Mouse (Mus musculus): ENCODE measurements around the gene Bckdhb. TPM values are rescaled to one million over a fixed set of nuclear protein-coding genes. Genes with fewer than 3 reads are reported as not detected.
"Not testable (repeated sequence)": the region's sequence is repeated elsewhere in the genome, so short reads cannot be mapped to it uniquely, and the experiment has no call there.

The Bckdhb gene
- polyA plus RNA-seq, 1 experiment from 2014 or later = 35.6 TPM

DNA sequence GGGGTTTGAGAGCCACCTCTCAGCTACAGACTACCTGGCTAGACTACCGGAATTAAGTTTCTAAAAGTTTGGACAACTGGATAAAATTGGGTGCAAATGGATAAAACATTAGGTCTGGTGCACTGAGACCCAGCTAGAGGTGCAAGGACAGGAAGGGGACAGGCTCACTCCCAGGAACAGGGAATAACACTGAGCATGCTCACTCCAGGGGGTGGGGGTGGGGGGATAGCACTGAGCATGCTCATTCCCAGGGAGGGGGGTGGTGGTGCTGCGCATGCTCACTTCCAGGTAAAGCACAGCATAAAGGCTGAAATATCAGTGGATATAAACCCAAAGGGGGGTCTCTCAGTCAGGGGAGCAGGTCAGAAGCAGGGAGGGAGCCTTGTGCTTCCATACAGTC lies 120.7 kb downstream of the Bckdhb start:
- ATAC-seq (no peak), DNase-seq (ENCODE audit: low spot score) (no peak)
- 92% methylated on average over 2 of the region's 2 CpGs for WGBS

GRCm38 (mm10) chr9:84046334-84046733 lies 121.4 kb downstream of the Bckdhb start:
- Histone ChIP-seq H3K9ac (ENCODE audit: low read length) (no peak overlapping the region), H3K9me3 (replicated peaks; ENCODE audit: control insufficient read depth, low read length) (no peaks in the 10 kb centered on the region), H3K4me3 (ENCODE audit: low read depth, low read length) (no peak overlapping the region), H3K36me3 (ENCODE audit: control insufficient read depth, insufficient read depth, low read length) (no peaks in the 10 kb centered on the region), H3K27ac (ENCODE audit: low read depth, low read length) (no peak overlapping the region), H3K4me2 (ENCODE audit: low read length) (no peak overlapping the region), H3K27me3 (replicated peaks; ENCODE audit: control insufficient read depth, insufficient read depth, low read length) (no peaks in the 10 kb centered on the region), H3K4me1 (ENCODE audit: control insufficient read depth, insufficient read depth, low read length) (peaks cover 3% of the 10 kb centered on the region; the same call in 1 of the 2 replicates)
- peak; percentile 77; the same call in 1 of the 2 replicates for ATAC-seq
- WGBS = 77% methylated on average over 12 of the region's 12 CpGs
- peak; percentile 44 for DNase-seq (ENCODE audit: low spot score)

More for the DNA sequence above, 120.7 kb downstream of the Bckdhb start:
- H3K36me3 ChIP-seq (ENCODE audit: control insufficient read depth, insufficient read depth, low read length) = no peaks in the 10 kb centered on the region
- H3K9me3 ChIP-seq (replicated peaks; ENCODE audit: control insufficient read depth, low read length) = no peaks in the 10 kb centered on the region
- no peaks in the 10 kb centered on the region for H3K27me3 ChIP-seq (replicated peaks; ENCODE audit: control insufficient read depth, insufficient read depth, low read length)
- H3K27ac ChIP-seq (ENCODE audit: low read depth, low read length) = no peak overlapping the region
- no peak overlapping the region for H3K9ac ChIP-seq (ENCODE audit: low read length)
- H3K4me2 ChIP-seq (ENCODE audit: low read length) = no peak overlapping the region
- no peak overlapping the region for H3K4me3 ChIP-seq (ENCODE audit: low read depth, low read length)
- peaks cover 3% of the 10 kb centered on the region; the same call in 1 of the 2 replicates for H3K4me1 ChIP-seq (ENCODE audit: control insufficient read depth, insufficient read depth, low read length)

DNA sequence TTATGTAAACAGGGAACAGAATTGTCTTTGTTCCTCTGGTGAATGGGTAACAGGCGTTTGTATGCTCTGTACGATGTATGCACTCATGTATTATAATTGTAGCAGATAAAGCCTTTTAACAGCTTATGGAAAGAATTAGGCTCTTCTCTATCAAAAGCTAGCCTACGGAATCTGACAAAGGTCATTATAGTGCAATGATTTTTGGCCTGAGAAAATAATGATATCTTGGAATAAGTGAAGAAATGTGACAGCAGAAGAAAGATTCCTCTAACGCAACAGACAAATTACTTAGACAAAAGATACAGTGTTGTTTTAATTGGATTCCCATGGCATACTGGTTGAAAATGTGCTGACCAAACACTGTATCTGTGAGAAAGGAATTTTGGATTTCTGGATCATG lies 122.0 kb downstream of the Bckdhb start:
- Histone ChIP-seq H3K27me3 (replicated peaks; ENCODE audit: control insufficient read depth, insufficient read depth, low read length) (no peaks in the 10 kb centered on the region), H3K9me3 (replicated peaks; ENCODE audit: control insufficient read depth, low read length) (no peaks in the 10 kb centered on the region), H3K4me3 (ENCODE audit: low read depth, low read length) (no peak overlapping the region), H3K36me3 (ENCODE audit: control insufficient read depth, insufficient read depth, low read length) (no peaks in the 10 kb centered on the region), H3K27ac (ENCODE audit: low read depth, low read length) (no peak overlapping the region), H3K4me1 (ENCODE audit: control insufficient read depth, insufficient read depth, low read length) (peaks cover 3% of the 10 kb centered on the region; the same call in 1 of the 2 replicates), H3K9ac (ENCODE audit: low read length) (no peak overlapping the region), H3K4me2 (ENCODE audit: low read length) (no peak overlapping the region)
- ATAC-seq = no peak
- WGBS = 16% methylated on average over 4 of the region's 4 CpGs
- DNase-seq (ENCODE audit: low spot score) = no peak

- H3K36me3 ChIP-seq (ENCODE audit: control insufficient read depth, insufficient read depth, low read length) = no peaks in the 10 kb centered on the region
- H3K4me1 ChIP-seq (ENCODE audit: control insufficient read depth, insufficient read depth, low read length) = peaks cover 3% of the 10 kb centered on the region; the same call in 1 of the 2 replicates
- ATAC-seq (no peak), DNase-seq (ENCODE audit: low spot score) (no peak)
- H3K27ac ChIP-seq (ENCODE audit: low read depth, low read length) = no peak overlapping the region
- H3K27me3 ChIP-seq (replicated peaks; ENCODE audit: control insufficient read depth, insufficient read depth, low read length) = no peaks in the 10 kb centered on the region
- no peak overlapping the region for H3K4me3 ChIP-seq (ENCODE audit: low read depth, low read length)
- H3K9ac ChIP-seq (ENCODE audit: low read length) = no peak overlapping the region
- H3K4me2 ChIP-seq (ENCODE audit: low read length) = no peak overlapping the region
- H3K9me3 ChIP-seq (replicated peaks; ENCODE audit: control insufficient read depth, low read length) = no peaks in the 10 kb centered on the region
- WGBS = 94% methylated on average over 3 of the region's 3 CpGs
Observed at GRCm38 (mm10) chr9:84047436-84047835, 122.5 kb downstream of the Bckdhb start.

- no peak for ATAC-seq
- DNase-seq (ENCODE audit: low spot score) = no peak
- Histone ChIP-seq H3K4me2 (ENCODE audit: low read length) (no peak overlapping the region), H3K27me3 (replicated peaks; ENCODE audit: control insufficient read depth, insufficient read depth, low read length) (no peaks in the 10 kb centered on the region), H3K4me3 (ENCODE audit: low read depth, low read length) (no peak overlapping the region), H3K36me3 (ENCODE audit: control insufficient read depth, insufficient read depth, low read length) (no peaks in the 10 kb centered on the region), H3K9me3 (replicated peaks; ENCODE audit: control insufficient read depth, low read length) (no peaks in the 10 kb centered on the region), H3K4me1 (ENCODE audit: control insufficient read depth, insufficient read depth, low read length) (peaks cover 3% of the 10 kb centered on the region; the same call in 1 of the 2 replicates), H3K27ac (ENCODE audit: low read depth, low read length) (no peak overlapping the region), H3K9ac (ENCODE audit: low read length) (no peak overlapping the region)
- 17% methylated on average over 1 of the region's 1 CpGs for WGBS
Observed at GRCm38 (mm10) chr9:84049142-84049541, 124.2 kb downstream of the Bckdhb start.

- H3K9ac ChIP-seq (ENCODE audit: low read length) = no peak overlapping the region
- no peak overlapping the region for H3K4me2 ChIP-seq (ENCODE audit: low read length)
- no peaks in the 10 kb centered on the region for H3K27me3 ChIP-seq (replicated peaks; ENCODE audit: control insufficient read depth, insufficient read depth, low read length)
- WGBS = 71% methylated on average over 18 of the region's 18 CpGs
- H3K36me3 ChIP-seq (ENCODE audit: control insufficient read depth, insufficient read depth, low read length) = no peaks in the 10 kb centered on the region
- peaks cover 3% of the 10 kb centered on the region; the same call in 1 of the 2 replicates for H3K4me1 ChIP-seq (ENCODE audit: control insufficient read depth, insufficient read depth, low read length)
- ATAC-seq (no peak), DNase-seq (ENCODE audit: low spot score) (no peak)
- no peaks in the 10 kb centered on the region for H3K9me3 ChIP-seq (replicated peaks; ENCODE audit: control insufficient read depth, low read length)
- H3K4me3 ChIP-seq (ENCODE audit: low read depth, low read length) = no peak overlapping the region
- no peak overlapping the region for H3K27ac ChIP-seq (ENCODE audit: low read depth, low read length)
Observed at GRCm38 (mm10) chr9:84050867-84051635, 126.1 kb downstream of the Bckdhb start.

GRCm38 (mm10) chr9:84055125-84055807 lies 130.3 kb downstream of the Bckdhb start:
- H3K36me3 ChIP-seq (ENCODE audit: control insufficient read depth, insufficient read depth, low read length) = no peaks in the 10 kb centered on the region
- 73% methylated on average over 7 of the region's 7 CpGs for WGBS
- no peaks in the 10 kb centered on the region for H3K4me1 ChIP-seq (ENCODE audit: control insufficient read depth, insufficient read depth, low read length)
- ATAC-seq (0 out of 2 replicates have a peak, but pooled peaks have one; percentile 42), DNase-seq (ENCODE audit: low spot score) (peak; percentile 32)
- H3K4me2 ChIP-seq (ENCODE audit: low read length) = no peak overlapping the region
- no peaks in the 10 kb centered on the region for H3K27me3 ChIP-seq (replicated peaks; ENCODE audit: control insufficient read depth, insufficient read depth, low read length)
- H3K4me3 ChIP-seq (ENCODE audit: low read depth, low read length) = no peak overlapping the region
- no peak overlapping the region for H3K9ac ChIP-seq (ENCODE audit: low read length)
- H3K9me3 ChIP-seq (replicated peaks; ENCODE audit: control insufficient read depth, low read length) = no peaks in the 10 kb centered on the region
- no peak overlapping the region for H3K27ac ChIP-seq (ENCODE audit: low read depth, low read length)

DNA sequence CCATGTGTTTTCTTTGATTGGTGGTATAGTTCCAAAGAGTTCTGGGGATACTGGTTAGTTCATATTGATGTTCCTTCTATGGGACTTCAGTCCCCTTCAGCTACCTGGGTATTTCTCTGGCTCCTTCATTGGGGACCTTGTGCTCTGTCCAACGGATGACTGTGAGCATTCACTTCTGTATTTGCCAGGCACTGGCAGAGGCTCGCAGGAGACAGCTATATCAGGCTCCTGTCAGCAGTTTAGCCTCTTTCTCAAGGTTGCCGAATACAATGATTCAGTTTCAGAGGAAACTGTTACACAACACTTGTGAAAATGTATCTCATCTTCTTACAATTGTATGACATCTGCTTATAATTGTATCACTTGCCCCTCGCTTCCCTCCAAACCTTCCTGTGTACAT lies 135.8 kb downstream of the Bckdhb start:
- not testable (repeated sequence) for H3K9me3 ChIP-seq (replicated peaks; ENCODE audit: control insufficient read depth, low read length); DNase-seq (ENCODE audit: low spot score); H3K27me3 ChIP-seq (replicated peaks; ENCODE audit: control insufficient read depth, insufficient read depth, low read length); H3K27ac ChIP-seq (ENCODE audit: low read depth, low read length); H3K4me2 ChIP-seq (ENCODE audit: low read length); H3K9ac ChIP-seq (ENCODE audit: low read length); H3K36me3 ChIP-seq (ENCODE audit: control insufficient read depth, insufficient read depth, low read length); ATAC-seq; H3K4me3 ChIP-seq (ENCODE audit: low read depth, low read length); H3K4me1 ChIP-seq (ENCODE audit: control insufficient read depth, insufficient read depth, low read length)
- WGBS = 92% methylated on average over 4 of the region's 4 CpGs

- ATAC-seq (no peak), DNase-seq (ENCODE audit: low spot score) (no peak)
- H3K4me2 ChIP-seq (ENCODE audit: low read length) = no peak overlapping the region
- H3K9ac ChIP-seq (ENCODE audit: low read length) = no peak overlapping the region
- no peak overlapping the region for H3K4me3 ChIP-seq (ENCODE audit: low read depth, low read length)
- 91% methylated on average over 3 of the region's 3 CpGs for WGBS
- H3K27ac ChIP-seq (ENCODE audit: low read depth, low read length) = no peak overlapping the region
- no peaks in the 10 kb centered on the region for H3K9me3 ChIP-seq (replicated peaks; ENCODE audit: control insufficient read depth, low read length)
- no peaks in the 10 kb centered on the region for H3K36me3 ChIP-seq (ENCODE audit: control insufficient read depth, insufficient read depth, low read length)
- 0 out of 2 replicates have a peak, but pooled peaks cover 3% of the 10 kb centered on the region for H3K4me1 ChIP-seq (ENCODE audit: control insufficient read depth, insufficient read depth, low read length)
- H3K27me3 ChIP-seq (replicated peaks; ENCODE audit: control insufficient read depth, insufficient read depth, low read length) = no peaks in the 10 kb centered on the region
Observed at GRCm38 (mm10) chr9:84063617-84064016, 138.7 kb downstream of the Bckdhb start.
